Mouse (Mus musculus): ENCODE data around the gene Rpl3l.

Gene Rpl3l

GRCm38 (mm10) chr17:24742307-24742706, 14.7 kb downstream of the Rpl3l start:
- DNase-seq (ENCODE audit: low read depth, low spot score): peak; percentile 59

GRCm38 (mm10) chr17:24743896-24744295, 16.3 kb downstream of the Rpl3l start:
- DNase-seq (ENCODE audit: low read depth, low spot score): no peak

- DNase-seq (ENCODE audit: low read depth, low spot score): no peak
Measured at GRCm38 (mm10) chr17:24744381-24744780, 16.8 kb downstream of the Rpl3l start.

- DNase-seq (ENCODE audit: low read depth, low spot score): peak; percentile 84
Measured at GRCm38 (mm10) chr17:24745526-24746497, 18.2 kb downstream of the Rpl3l start.

GRCm38 (mm10) chr17:24746986-24747385, 19.4 kb downstream of the Rpl3l start:
- no peak for DNase-seq (ENCODE audit: low read depth, low spot score)

GRCm38 (mm10) chr17:24751528-24751927, 23.9 kb downstream of the Rpl3l start:
- no peak for DNase-seq (ENCODE audit: low read depth, low spot score)

GRCm38 (mm10) chr17:24752415-24753394, 25.1 kb downstream of the Rpl3l start, which contains the start of gene Hs3st6:
TSS of gene Hs3st6 (plus strand) at chr17:24752988.
- DNase-seq (ENCODE audit: low read depth, low spot score): no peak

- no peak for DNase-seq (ENCODE audit: low read depth, low spot score)
Measured at GRCm38 (mm10) chr17:24757394-24757793, 29.8 kb downstream of the Rpl3l start.

- no peak for DNase-seq (ENCODE audit: low read depth, low spot score)
Measured at GRCm38 (mm10) chr17:24761121-24761520, 33.5 kb downstream of the Rpl3l start.

- DNase-seq (ENCODE audit: low read depth, low spot score): no peak
Measured at GRCm38 (mm10) chr17:24765016-24765905, 37.6 kb downstream of the Rpl3l start.

- DNase-seq (ENCODE audit: low read depth, low spot score): no peak
Measured at GRCm38 (mm10) chr17:24766266-24766875, 38.8 kb downstream of the Rpl3l start.

- no peak for DNase-seq (ENCODE audit: low read depth, low spot score)
Measured at GRCm38 (mm10) chr17:24769146-24769545, 41.5 kb downstream of the Rpl3l start.

GRCm38 (mm10) chr17:24773241-24773640, 45.6 kb downstream of the Rpl3l start:
- no peak for DNase-seq (ENCODE audit: low read depth, low spot score)

GRCm38 (mm10) chr17:24775173-24775572, 47.6 kb downstream of the Rpl3l start:
- no peak for DNase-seq (ENCODE audit: low read depth, low spot score)

- no peak for DNase-seq (ENCODE audit: low read depth, low spot score)
Measured at GRCm38 (mm10) chr17:24777073-24777472, 49.5 kb downstream of the Rpl3l start.

GRCm38 (mm10) chr17:24780821-24781220, 53.2 kb downstream of the Rpl3l start:
- DNase-seq (ENCODE audit: low read depth, low spot score): no peak

Measured in skeletal muscle tissue, adult 2 months (tissue).